Mouse (Mus musculus) right cerebral cortex, postnatal 10 days (tissue): ENCODE results near the gene Ube2d2b.

Experiments
- DNase-seq, 2 experiments: peaks; one replicate each; pipeline ENCODE4 v3.0.0; 2021; ENCODE audit warnings: low spot score in 2 of 2

The Ube2d2b gene

GRCm38 (mm10) chr5:107854556-107854955 lies 24.7 kb downstream of the Ube2d2b start:
- no peak for DNase-seq

- DNase-seq: no peak
Measured at GRCm38 (mm10) chr5:107855546-107855945, 25.6 kb downstream of the Ube2d2b start.

- DNase-seq: no peak
Measured at GRCm38 (mm10) chr5:107858963-107859362, 29.1 kb downstream of the Ube2d2b start.

- no peak for DNase-seq
Measured at GRCm38 (mm10) chr5:107863971-107864370, 34.1 kb downstream of the Ube2d2b start.

GRCm38 (mm10) chr5:107866127-107867126 lies 36.5 kb downstream of the Ube2d2b start:
- peak in 1 of 2 experiments; percentile 32 for DNase-seq

GRCm38 (mm10) chr5:107867970-107868904 lies 38.3 kb downstream of the Ube2d2b start:
- DNase-seq: peak; percentile 59 to 60

GRCm38 (mm10) chr5:107868905-107869424 lies 39.1 kb downstream of the Ube2d2b start:
- DNase-seq: peak; percentile 94 to 95

GRCm38 (mm10) chr5:107869701-107870100 lies 39.8 kb downstream of the Ube2d2b start:
- no peak for DNase-seq

GRCm38 (mm10) chr5:107873330-107873729 lies 43.4 kb downstream of the Ube2d2b start:
- DNase-seq: no peak

- peak in 1 of 2 experiments; percentile 40 for DNase-seq
Measured at GRCm38 (mm10) chr5:107873886-107874302, 44.0 kb downstream of the Ube2d2b start.

- no peak for DNase-seq
Measured at GRCm38 (mm10) chr5:107874561-107875260, 44.8 kb downstream of the Ube2d2b start, which contains the start of gene Evi5. Evi5 (minus strand) TSS chr5:107875107.

- DNase-seq: no peak
Measured at GRCm38 (mm10) chr5:107875261-107875611, 45.3 kb downstream of the Ube2d2b start.

- DNase-seq: no peak
Measured at GRCm38 (mm10) chr5:107877053-107877452, 47.2 kb downstream of the Ube2d2b start.

- DNase-seq: no peak
Measured at GRCm38 (mm10) chr5:107880710-107881109, 50.8 kb downstream of the Ube2d2b start.
